Mouse (Mus musculus): Measurements from ENCODE around the gene Morn1. TPM values are rescaled to one million over a fixed set of nuclear protein-coding genes. Genes with fewer than 3 reads are reported as not detected.

Gene Morn1
- total RNA-seq, 1 experiment from 2014 or later = 8.6 TPM

DNA sequence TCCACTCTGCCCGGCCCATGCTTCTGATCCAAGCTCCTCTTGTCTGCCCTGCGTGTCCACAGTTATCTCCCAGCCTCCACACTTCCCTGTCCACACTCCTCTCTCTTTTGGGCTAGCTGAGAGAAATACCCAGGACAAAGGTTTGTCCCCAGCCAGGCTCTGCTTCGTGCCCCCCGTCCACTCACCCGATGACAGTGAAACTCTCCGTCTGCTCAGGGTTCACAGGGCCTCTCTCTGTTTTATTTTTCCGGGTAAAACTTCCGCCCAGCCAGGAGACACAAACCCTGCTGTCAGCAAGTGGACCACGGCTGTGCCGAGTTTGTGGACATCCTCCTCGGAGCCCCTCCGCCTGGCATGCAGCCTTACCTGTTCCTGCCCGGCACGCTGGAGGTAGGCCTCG, 42.0 kb downstream of the Morn1 start:
- ATAC-seq (replicated peaks in 1 of 2; ENCODE audit: insufficient read depth in 1 of 2, low FRiP score in 2 of 2, low TSS enrichment in 1 of 2, low read depth in 1 of 2, poor library complexity in 2 of 2, severe bottlenecking in 2 of 2) = no peak

- ATAC-seq (replicated peaks in 1 of 2; ENCODE audit: insufficient read depth in 1 of 2, low FRiP score in 2 of 2, low TSS enrichment in 1 of 2, low read depth in 1 of 2, poor library complexity in 2 of 2, severe bottlenecking in 2 of 2) = 0 out of 4 replicates have a peak, but pooled peaks of 1 of the 2 experiments have one; percentile 24
These were observed 42.9 kb downstream of the Morn1 start for GRCm38 (mm10) chr4:155129132-155129917.

DNA sequence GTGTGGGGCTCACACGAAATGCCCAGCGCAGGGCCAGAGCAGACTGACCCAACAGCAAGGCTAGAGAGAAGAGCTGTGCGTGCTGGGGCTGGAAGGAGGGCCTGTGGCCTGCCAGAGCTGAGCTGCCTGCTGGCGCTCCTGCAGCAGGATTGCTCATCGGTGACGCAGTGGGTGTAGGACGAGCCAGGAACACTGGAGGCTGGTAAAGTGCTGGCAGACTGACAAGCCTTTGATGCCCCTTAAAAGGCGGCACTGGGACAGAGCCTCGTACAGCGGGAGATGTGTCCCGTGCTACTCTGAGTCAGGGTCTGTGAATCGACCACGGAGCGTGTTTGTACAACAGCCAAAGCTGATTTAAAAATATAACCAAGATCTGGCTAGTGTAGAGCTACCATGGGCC, 43.6 kb downstream of the Morn1 start:
- no peak for ATAC-seq (replicated peaks in 1 of 2; ENCODE audit: insufficient read depth in 1 of 2, low FRiP score in 2 of 2, low TSS enrichment in 1 of 2, low read depth in 1 of 2, poor library complexity in 2 of 2, severe bottlenecking in 2 of 2)

DNA sequence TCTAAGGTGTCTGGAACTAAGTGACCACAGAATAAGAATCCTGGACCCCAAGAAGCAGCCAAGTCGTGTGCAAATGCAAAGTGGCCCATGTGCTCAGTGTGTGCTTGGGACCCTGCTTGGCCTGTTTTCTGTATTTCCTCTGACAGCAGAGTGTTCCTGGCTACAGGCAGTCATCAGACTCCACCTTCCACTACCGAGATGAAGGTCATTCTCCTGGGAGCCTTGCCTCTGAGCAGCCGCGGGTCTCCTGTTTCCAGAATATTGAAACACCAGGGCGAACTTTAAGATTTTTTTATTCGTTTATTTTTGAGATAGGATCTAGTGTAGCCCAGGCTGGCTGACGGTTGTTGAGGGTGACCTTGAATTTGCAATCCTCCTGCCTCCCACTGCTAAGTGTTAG, 44.2 kb downstream of the Morn1 start:
- no peak for ATAC-seq (replicated peaks in 1 of 2; ENCODE audit: insufficient read depth in 1 of 2, low FRiP score in 2 of 2, low TSS enrichment in 1 of 2, low read depth in 1 of 2, poor library complexity in 2 of 2, severe bottlenecking in 2 of 2)

DNA sequence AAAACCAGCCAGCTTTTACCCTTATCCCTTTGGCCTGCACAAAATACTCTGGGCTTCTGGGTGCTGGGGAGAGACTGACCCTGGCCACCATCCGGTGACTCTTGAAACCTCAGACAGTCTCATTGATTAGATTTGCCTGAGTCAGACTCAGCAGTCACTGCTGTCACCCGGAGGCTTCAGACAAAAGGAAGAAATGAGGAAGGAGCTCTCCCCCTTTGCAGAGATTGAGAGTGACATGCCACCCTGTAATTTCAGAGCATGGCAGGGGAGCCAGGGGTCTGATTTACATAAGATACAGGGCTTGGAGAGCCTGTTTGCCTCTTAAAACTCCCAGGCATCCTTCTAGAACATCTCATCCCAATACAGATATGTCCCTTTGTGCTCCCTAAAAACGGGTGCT, 46.8 kb downstream of the Morn1 start:
- ATAC-seq (replicated peaks in 1 of 2; ENCODE audit: insufficient read depth in 1 of 2, low FRiP score in 2 of 2, low TSS enrichment in 1 of 2, low read depth in 1 of 2, poor library complexity in 2 of 2, severe bottlenecking in 2 of 2) = no peak

DNA sequence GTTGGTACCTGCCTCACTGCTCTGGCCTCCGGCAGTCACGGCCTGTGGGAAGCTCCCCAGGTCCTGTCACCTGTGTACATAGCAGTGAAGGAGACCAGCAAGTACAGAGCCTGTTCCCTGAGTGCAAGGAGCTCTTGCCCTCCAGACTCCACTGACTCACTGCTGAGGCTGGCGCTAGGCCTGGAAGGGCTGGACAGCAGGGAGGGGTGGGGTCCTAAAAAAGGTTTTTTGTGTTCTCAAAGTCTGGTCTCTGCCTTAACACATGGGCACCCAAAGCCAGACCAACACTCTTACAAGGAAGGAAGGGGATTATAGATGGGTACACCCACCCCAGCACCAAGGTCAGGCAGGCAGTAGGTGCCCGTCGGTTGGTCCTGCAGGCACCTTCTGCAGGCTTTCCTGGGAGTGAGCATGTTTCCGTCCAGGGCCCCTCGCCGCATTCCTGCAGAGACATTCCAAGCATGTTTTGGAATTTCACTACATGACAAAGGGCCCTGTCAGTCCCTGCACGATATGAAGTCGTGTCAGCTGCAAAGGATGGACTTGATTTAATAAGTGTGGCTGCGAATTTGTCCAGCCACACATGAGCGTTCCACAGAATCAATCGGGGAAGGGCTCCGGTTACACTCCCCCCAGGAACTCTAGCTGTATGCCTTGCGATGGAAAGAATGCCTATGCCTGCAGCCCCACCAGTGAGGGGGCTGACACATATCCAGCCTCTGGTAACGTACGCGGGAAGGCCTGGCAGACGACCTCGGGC, 47.5 kb downstream of the Morn1 start:
- ATAC-seq (replicated peaks in 1 of 2; ENCODE audit: insufficient read depth in 1 of 2, low FRiP score in 2 of 2, low TSS enrichment in 1 of 2, low read depth in 1 of 2, poor library complexity in 2 of 2, severe bottlenecking in 2 of 2) = no peak

- no peak for ATAC-seq (replicated peaks in 1 of 2; ENCODE audit: insufficient read depth in 1 of 2, low FRiP score in 2 of 2, low TSS enrichment in 1 of 2, low read depth in 1 of 2, poor library complexity in 2 of 2, severe bottlenecking in 2 of 2)
These were observed 48.4 kb downstream of the Morn1 start for GRCm38 (mm10) chr4:155134686-155135172.

DNA sequence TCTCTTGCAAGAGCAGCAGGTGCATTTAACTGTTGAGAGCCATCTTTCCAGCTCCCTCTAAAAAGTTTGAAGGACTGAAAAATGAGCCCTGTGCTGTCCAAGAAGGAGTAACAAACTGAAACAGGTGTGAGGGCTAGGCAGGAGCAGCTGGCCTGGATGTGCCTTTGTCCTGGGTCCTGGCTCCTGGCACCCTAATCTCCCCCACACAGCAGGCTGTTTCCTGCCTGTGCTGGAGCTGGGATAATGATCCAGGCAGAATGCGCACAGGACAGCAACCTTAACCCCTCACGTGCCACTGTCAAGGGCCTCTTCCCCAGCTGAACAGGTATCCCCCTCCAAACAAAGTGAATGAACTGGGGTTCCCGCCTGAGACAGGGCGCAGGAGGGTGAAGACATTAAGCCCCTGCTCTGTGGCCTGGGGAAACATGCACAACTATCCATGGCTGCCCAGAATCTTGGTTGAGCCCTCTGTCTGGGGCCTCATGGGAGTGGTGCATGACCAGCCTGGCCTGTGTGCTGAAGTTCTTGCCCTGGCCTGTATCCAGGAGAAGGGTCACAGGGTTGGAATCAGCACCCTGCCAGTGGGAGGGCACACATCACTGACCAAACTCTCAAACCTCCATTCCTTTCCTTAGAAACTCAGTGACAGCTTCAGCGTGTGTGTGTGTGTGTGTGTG, 49.7 kb downstream of the Morn1 start:
- ATAC-seq (replicated peaks in 1 of 2; ENCODE audit: insufficient read depth in 1 of 2, low FRiP score in 2 of 2, low TSS enrichment in 1 of 2, low read depth in 1 of 2, poor library complexity in 2 of 2, severe bottlenecking in 2 of 2) = no peak

DNA sequence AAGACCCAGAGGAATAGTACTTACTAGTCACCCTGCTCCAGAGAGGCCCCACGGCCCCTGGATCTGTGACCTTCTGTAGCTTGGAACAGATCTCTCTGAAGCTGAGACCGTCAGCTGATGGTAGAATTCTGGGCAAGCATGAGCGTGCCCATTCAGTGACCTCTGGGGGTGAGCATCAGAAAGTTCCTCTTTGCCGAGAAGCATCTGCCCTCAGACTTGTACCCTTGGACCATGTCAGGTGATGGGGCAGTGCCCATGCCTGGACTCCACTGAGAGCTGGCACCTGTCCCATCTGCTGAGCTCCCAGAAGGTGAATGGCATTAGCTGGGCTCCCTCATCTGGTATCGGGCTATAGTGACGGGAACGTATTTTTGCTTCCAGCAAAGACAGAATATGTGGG, 51.5 kb downstream of the Morn1 start:
- no peak for ATAC-seq (replicated peaks in 1 of 2; ENCODE audit: insufficient read depth in 1 of 2, low FRiP score in 2 of 2, low TSS enrichment in 1 of 2, low read depth in 1 of 2, poor library complexity in 2 of 2, severe bottlenecking in 2 of 2)

GRCm38 (mm10) chr4:155138451-155138850, 52.1 kb downstream of the Morn1 start:
- ATAC-seq (replicated peaks in 1 of 2; ENCODE audit: insufficient read depth in 1 of 2, low FRiP score in 2 of 2, low TSS enrichment in 1 of 2, low read depth in 1 of 2, poor library complexity in 2 of 2, severe bottlenecking in 2 of 2) = no peak

- ATAC-seq (replicated peaks in 1 of 2; ENCODE audit: insufficient read depth in 1 of 2, low FRiP score in 2 of 2, low TSS enrichment in 1 of 2, low read depth in 1 of 2, poor library complexity in 2 of 2, severe bottlenecking in 2 of 2) = no peak
These were observed 53.1 kb downstream of the Morn1 start for GRCm38 (mm10) chr4:155139281-155140045.

DNA sequence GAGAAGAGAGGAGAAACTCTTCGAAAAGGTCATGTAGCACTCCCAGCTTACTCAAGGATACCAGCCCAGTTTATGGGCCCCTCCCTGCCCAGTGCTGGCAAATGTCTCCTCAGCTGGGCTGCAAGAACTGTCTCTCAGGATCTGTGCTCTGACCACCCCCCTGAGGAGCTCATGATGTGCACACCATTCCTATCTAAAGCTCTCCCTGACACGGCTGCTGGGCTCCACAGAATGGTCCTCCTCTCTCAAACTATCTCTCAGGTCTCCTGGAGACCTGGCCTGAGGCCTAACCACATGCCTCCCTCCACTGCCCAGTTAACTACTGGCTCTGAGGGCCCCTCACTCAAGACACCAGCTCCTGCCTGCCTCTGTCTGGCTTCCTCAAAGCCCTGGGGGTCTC, 53.8 kb downstream of the Morn1 start:
- ATAC-seq (replicated peaks in 1 of 2; ENCODE audit: insufficient read depth in 1 of 2, low FRiP score in 2 of 2, low TSS enrichment in 1 of 2, low read depth in 1 of 2, poor library complexity in 2 of 2, severe bottlenecking in 2 of 2) = no peak

GRCm38 (mm10) chr4:155140795-155141265, 54.5 kb downstream of the Morn1 start:
- no peak for ATAC-seq (replicated peaks in 1 of 2; ENCODE audit: insufficient read depth in 1 of 2, low FRiP score in 2 of 2, low TSS enrichment in 1 of 2, low read depth in 1 of 2, poor library complexity in 2 of 2, severe bottlenecking in 2 of 2)

DNA sequence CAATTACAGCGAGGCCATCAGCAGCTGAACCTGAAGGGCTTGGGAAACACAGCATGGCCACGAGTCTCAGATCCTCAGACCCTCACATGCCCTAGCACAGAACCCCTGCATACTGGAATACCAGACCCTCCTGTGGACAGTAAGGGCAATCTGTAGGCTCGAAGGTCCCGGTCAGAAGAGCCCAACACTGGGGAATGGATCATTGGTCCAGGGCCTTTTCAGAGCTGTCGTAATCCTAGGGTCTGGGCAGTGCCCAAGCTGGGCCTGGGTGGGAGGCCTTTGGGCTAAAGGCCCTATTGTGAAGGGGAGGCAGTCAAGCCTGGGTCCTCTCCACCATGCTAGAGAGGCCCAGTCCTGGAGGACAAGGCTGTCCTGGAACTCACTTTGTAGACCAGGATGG, 56.5 kb downstream of the Morn1 start:
- no peak for ATAC-seq (replicated peaks in 1 of 2; ENCODE audit: insufficient read depth in 1 of 2, low FRiP score in 2 of 2, low TSS enrichment in 1 of 2, low read depth in 1 of 2, poor library complexity in 2 of 2, severe bottlenecking in 2 of 2)

- no peak for ATAC-seq (replicated peaks in 1 of 2; ENCODE audit: insufficient read depth in 1 of 2, low FRiP score in 2 of 2, low TSS enrichment in 1 of 2, low read depth in 1 of 2, poor library complexity in 2 of 2, severe bottlenecking in 2 of 2)
These were observed 57.0 kb downstream of the Morn1 start for GRCm38 (mm10) chr4:155143411-155143810.

- peak; percentile 72 to 87 for ATAC-seq (replicated peaks in 1 of 2; ENCODE audit: insufficient read depth in 1 of 2, low FRiP score in 2 of 2, low TSS enrichment in 1 of 2, low read depth in 1 of 2, poor library complexity in 2 of 2, severe bottlenecking in 2 of 2)
These were observed 57.6 kb downstream of the Morn1 start for GRCm38 (mm10) chr4:155143871-155144502.
